In genomic region chr2:59733410-59733809, GRCm38 (mm10) we compare ENCODE assay signal across 10 mouse cellular contexts.
"Had no signal": no experiment of that assay in that cellular context is flagged by ENCODE, and none has a peak within 500 bp of the region (broad histone marks: within the 10 kb centered on the region; RNA-seq: fewer than 3 reads in every experiment).

No protein-coding gene starts in this region.

- H3K27ac ChIP-seq: liver, embryonic 15.5 days; midbrain, embryonic 13.5 days had no signal

- H3K4me3 ChIP-seq: liver, embryonic 15.5 days; midbrain, embryonic 13.5 days had no signal

- H3K36me3 ChIP-seq: liver, embryonic 15.5 days; midbrain, embryonic 13.5 days had no signal

- DNase-seq: kidney, postnatal 14 days; layer of hippocampus, adult 9-11 months; lung, postnatal 10 days; right cerebral cortex, postnatal 14 days; thymus, adult 18-20 months; thymus, postnatal 14 days had no signal

- H3K9me3 ChIP-seq: liver, embryonic 15.5 days; midbrain, embryonic 13.5 days had no signal

- H3K4me2 ChIP-seq: liver, embryonic 11.5 days; liver, embryonic 15.5 days; midbrain, embryonic 13.5 days had no signal

- H3K27me3 ChIP-seq: liver, embryonic 15.5 days; midbrain, embryonic 13.5 days had no signal

- H3K9ac ChIP-seq: liver, embryonic 15.5 days; midbrain, embryonic 13.5 days had no signal

- ATAC-seq: intestine, postnatal 0 days; midbrain, embryonic 13.5 days had no signal

- H3K4me1 ChIP-seq: liver, embryonic 15.5 days had no signal
